Mouse (Mus musculus) midbrain, embryonic 12.5 days (tissue): ENCODE measurements around the gene Chchd6. TPM values are rescaled to one million over a fixed set of nuclear protein-coding genes. Genes with fewer than 3 reads are reported as not detected.

ENCODE experiments used
- ATAC-seq: fragments of 200-750 bp; cut with Nextera tagmentation; 2 replicates; pipeline ENCODE4 v1.8.0; 2017; ENCODE audit warnings: low read depth, moderate TSS enrichment, moderate library complexity; ENCODE audit not compliant: low FRiP score
- H3K27ac ChIP-seq: fragments of 300-500 bp; sonication (generic); replicated peaks from 2 replicates; pipeline ENCODE4 v1.5.1; 2016; ENCODE audit warnings: mild to moderate bottlenecking
- H3K27me3 ChIP-seq: fragments of 300-500 bp; sonication (generic); 2 replicates; pipeline ENCODE4 v1.6.1; 2016; ENCODE audit warnings: mild to moderate bottlenecking
- H3K36me3 ChIP-seq: fragments of 300-500 bp; sonication (generic); 2 replicates; pipeline ENCODE4 v1.6.1; 2016
- H3K4me1 ChIP-seq: fragments of 300-500 bp; sonication (generic); 2 replicates; pipeline ENCODE4 v1.6.1; 2016
- H3K4me2 ChIP-seq: fragments of 300-500 bp; sonication (generic); replicated peaks from 2 replicates; pipeline ENCODE4 v1.6.1; 2016; ENCODE audit warnings: mild to moderate bottlenecking, moderate library complexity
- H3K4me3 ChIP-seq: fragments of 300-500 bp; sonication (generic); 2 replicates; pipeline ENCODE4 v1.5.1; 2016; ENCODE audit warnings: mild to moderate bottlenecking
- H3K9ac ChIP-seq: fragments of 300-500 bp; sonication (generic); replicated peaks from 2 replicates; pipeline ENCODE4 v1.6.1; 2016; ENCODE audit warnings: mild to moderate bottlenecking, moderate library complexity
- H3K9me3 ChIP-seq: fragments of 300-500 bp; sonication (generic); 2 replicates; pipeline ENCODE4 v1.6.1; 2016; ENCODE audit warnings: mild to moderate bottlenecking
- WGBS: fragments of 180-500 bp; shearing (Covaris S2); methylation state at CpG from one replicate; pipeline ENCODE4 v1.1.7; 2016; 5-methylcytosine and 5-hydroxymethylcytosine counted together
- polyA plus RNA-seq: library from polyadenylated mRNA; unstranded; fragments of >200 nt; fragmentation: Nextera tagmentation; extraction: Ambion mirVana; gene quantifications from 2 replicates; pipeline ENCODE4 v1.2.1, GENCODE M21; 2016

The Chchd6 gene
- polyA plus RNA-seq, 1 experiment from 2014 or later = 92.9 TPM

DNA sequence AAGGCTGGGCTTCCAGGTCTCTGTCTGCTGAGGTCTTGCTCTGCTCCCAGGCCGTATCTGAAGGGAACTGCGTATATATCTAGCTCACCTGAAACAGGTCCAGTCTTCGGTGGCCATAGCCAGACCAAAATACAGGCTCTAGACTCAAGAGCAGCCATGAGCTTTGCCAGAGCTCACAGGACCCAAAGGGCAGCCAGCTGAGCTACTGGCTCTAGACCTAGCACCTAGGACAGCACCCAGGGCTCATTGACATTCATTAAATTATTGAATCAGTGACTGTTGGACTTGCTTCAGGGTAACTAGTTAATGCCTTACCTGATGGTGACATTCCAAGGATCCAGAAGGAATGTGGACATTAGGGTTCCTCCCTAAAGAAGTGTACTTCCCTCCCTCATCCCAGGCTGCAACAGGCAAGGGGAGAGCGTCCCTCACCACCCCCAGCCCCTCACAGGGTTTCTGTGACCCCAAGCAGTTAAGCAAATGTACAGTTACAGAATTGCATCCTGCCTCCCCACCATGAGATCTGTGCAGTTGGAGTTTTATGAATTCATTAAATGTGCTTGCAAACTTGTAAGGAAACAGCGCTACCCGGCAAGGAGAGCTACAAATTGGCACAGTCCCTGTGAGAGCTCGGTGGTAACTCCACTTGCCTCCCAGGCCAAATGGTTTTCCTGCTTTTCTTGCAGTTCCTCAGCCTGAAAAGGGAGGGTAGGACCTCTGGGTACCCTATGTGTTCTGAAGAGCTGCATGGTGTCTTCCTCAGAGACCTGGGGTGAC is 19.3 kb upstream of the Chchd6 start:
- Histone ChIP-seq H3K27ac (peak overlapping the region; percentile 92), H3K9me3 (no peaks in the 10 kb centered on the region), H3K27me3 (0 out of 2 replicates have a peak, but pooled peaks cover 3% of the 10 kb centered on the region), H3K36me3 (no peaks in the 10 kb centered on the region), H3K9ac (peak overlapping the region; percentile 11; the same call in 1 of the 2 replicates), H3K4me2 (no peak overlapping the region), H3K4me3 (no peak overlapping the region), H3K4me1 (peaks cover 31% of the 10 kb centered on the region)
- ATAC-seq = no peak
- 72% methylated on average over 7 of the region's 7 CpGs for WGBS

DNA sequence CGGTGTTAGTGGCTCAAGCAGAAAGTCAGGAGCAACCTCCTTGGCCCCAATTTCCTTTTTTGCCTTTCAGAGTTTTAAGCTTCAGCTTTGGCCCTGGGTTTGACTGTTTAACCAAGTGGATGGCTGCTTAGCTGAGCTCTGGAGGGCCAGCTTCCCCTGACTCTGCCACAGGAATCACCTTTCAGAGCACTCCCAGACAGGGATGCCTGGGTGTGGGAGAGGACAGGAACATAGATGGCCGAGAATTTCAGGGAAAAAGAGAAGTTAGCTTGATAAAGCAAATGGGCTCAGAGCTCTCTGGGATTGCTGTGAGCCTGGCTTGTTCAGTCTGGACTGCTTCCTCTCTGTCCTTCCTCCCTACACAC is 18.6 kb upstream of the Chchd6 start:
- Histone ChIP-seq H3K9me3 (no peaks in the 10 kb centered on the region), H3K4me1 (peaks cover 31% of the 10 kb centered on the region), H3K9ac (no peak overlapping the region), H3K27me3 (0 out of 2 replicates have a peak, but pooled peaks cover 3% of the 10 kb centered on the region), H3K27ac (peak overlapping the region; percentile 92), H3K4me3 (no peak overlapping the region), H3K36me3 (no peaks in the 10 kb centered on the region), H3K4me2 (no peak overlapping the region)
- peak; percentile 45 for ATAC-seq
- 11% methylated on average over 2 of the region's 2 CpGs for WGBS

GRCm38 (mm10) chr6:89613336-89614106 is 18.1 kb upstream of the Chchd6 start:
- Histone ChIP-seq H3K4me2 (no peak overlapping the region), H3K9ac (no peak overlapping the region), H3K9me3 (no peaks in the 10 kb centered on the region), H3K36me3 (no peaks in the 10 kb centered on the region), H3K27ac (peak overlapping the region; percentile 92), H3K27me3 (0 out of 2 replicates have a peak, but pooled peaks cover 3% of the 10 kb centered on the region), H3K4me1 (peaks cover 31% of the 10 kb centered on the region), H3K4me3 (no peak overlapping the region)
- ATAC-seq = peak; percentile 93
- 37% methylated on average over 15 of the region's 15 CpGs for WGBS

GRCm38 (mm10) chr6:89607999-89608398 is 12.5 kb upstream of the Chchd6 start:
- no peaks in the 10 kb centered on the region for H3K9me3 ChIP-seq
- H3K4me2 ChIP-seq = no peak overlapping the region
- H3K27me3 ChIP-seq = no peaks in the 10 kb centered on the region
- ATAC-seq = no peak
- WGBS = 62% methylated on average over 4 of the region's 4 CpGs
- no peak overlapping the region for H3K4me3 ChIP-seq
- no peak overlapping the region for H3K9ac ChIP-seq
- no peaks in the 10 kb centered on the region for H3K36me3 ChIP-seq
- H3K4me1 ChIP-seq = peaks cover 3% of the 10 kb centered on the region; the same call in 1 of the 2 replicates
- H3K27ac ChIP-seq = no peak overlapping the region

GRCm38 (mm10) chr6:89606096-89606495 is 10.6 kb upstream of the Chchd6 start:
- ATAC-seq = no peak
- 60% methylated on average over 3 of the region's 3 CpGs for WGBS
- no peaks in the 10 kb centered on the region for H3K36me3 ChIP-seq

GRCm38 (mm10) chr6:89596510-89596909 is 1.1 kb upstream of the Chchd6 start:
- Histone ChIP-seq H3K27me3 (no peaks in the 10 kb centered on the region), H3K27ac (no peak overlapping the region), H3K4me3 (no peak overlapping the region), H3K9ac (no peak overlapping the region), H3K4me2 (no peak overlapping the region), H3K4me1 (peaks cover 7% of the 10 kb centered on the region; the same call in 1 of the 2 replicates), H3K9me3 (no peaks in the 10 kb centered on the region), H3K36me3 (no peaks in the 10 kb centered on the region)
- WGBS = 94% methylated on average over 1 of the region's 1 CpGs
- no peak for ATAC-seq

More at GRCm38 (mm10) chr6:89606096-89606495, 10.6 kb upstream of the Chchd6 start:
- no peak overlapping the region for H3K9ac ChIP-seq
- no peak overlapping the region for H3K4me2 ChIP-seq
- H3K4me3 ChIP-seq = no peak overlapping the region
- no peak overlapping the region for H3K27ac ChIP-seq
- H3K9me3 ChIP-seq = no peaks in the 10 kb centered on the region
- no peaks in the 10 kb centered on the region for H3K27me3 ChIP-seq
- H3K4me1 ChIP-seq = no peaks in the 10 kb centered on the region

DNA sequence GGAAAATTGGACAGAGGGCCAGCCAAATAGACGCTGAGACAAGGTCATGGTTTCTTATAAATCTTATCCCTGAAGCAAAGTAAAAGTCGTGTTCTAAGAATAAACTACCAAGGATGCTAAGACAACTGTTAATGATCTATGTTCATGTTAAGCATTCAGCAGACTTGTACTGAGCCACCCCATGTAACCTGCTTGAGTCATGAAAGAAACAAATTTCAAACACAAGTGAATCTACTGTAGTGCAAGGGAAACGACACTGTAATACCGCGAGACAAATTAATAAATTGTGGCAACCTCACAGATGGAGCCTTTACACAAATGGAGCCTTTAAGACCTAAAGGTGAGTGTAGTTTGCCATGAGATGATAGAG is 310 bp upstream of the Chchd6 start:
- H3K4me3 ChIP-seq = no peak overlapping the region
- H3K9ac ChIP-seq = no peak overlapping the region
- 28% methylated on average over 5 of the region's 5 CpGs for WGBS
- no peaks in the 10 kb centered on the region for H3K27me3 ChIP-seq
- ATAC-seq = peak; percentile 39; the same call in 1 of the 2 replicates
- H3K4me2 ChIP-seq = peak overlapping the region; percentile 57
- peaks cover 7% of the 10 kb centered on the region; the same call in 1 of the 2 replicates for H3K4me1 ChIP-seq
- no peak overlapping the region for H3K27ac ChIP-seq
- H3K9me3 ChIP-seq = no peaks in the 10 kb centered on the region
- no peaks in the 10 kb centered on the region for H3K36me3 ChIP-seq

- 92% methylated on average over 3 of the region's 3 CpGs for WGBS
- no peak overlapping the region for H3K4me3 ChIP-seq
- no peak for ATAC-seq
- H3K27me3 ChIP-seq = no peaks in the 10 kb centered on the region
- no peak overlapping the region for H3K27ac ChIP-seq
- no peaks in the 10 kb centered on the region for H3K36me3 ChIP-seq
- H3K4me1 ChIP-seq = peaks cover 7% of the 10 kb centered on the region; the same call in 1 of the 2 replicates
- no peak overlapping the region for H3K9ac ChIP-seq
- H3K4me2 ChIP-seq = no peak overlapping the region
- no peaks in the 10 kb centered on the region for H3K9me3 ChIP-seq
These were observed 3.4 kb downstream of the Chchd6 start for GRCm38 (mm10) chr6:89592016-89592415.

DNA sequence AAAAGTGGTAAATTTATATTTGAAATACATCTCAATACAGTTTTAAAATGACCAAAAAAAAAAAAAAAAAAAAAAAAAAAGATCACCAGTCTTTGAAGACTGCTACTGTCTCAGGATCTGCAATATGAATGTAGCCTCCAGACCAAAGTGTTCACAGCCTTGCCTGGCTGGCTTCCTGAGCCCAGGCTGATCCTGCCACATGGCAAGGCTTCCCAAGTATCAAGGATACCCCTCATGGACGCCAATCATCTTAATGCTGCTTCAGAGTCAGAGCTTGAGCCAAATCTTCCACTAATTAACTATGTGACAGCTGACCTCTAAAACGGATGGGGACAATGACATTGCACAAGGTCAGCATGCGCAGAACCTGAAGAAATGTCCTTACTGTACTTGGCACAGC is 3.9 kb downstream of the Chchd6 start:
- no peak overlapping the region for H3K4me2 ChIP-seq
- peaks cover 7% of the 10 kb centered on the region; the same call in 1 of the 2 replicates for H3K4me1 ChIP-seq
- no peaks in the 10 kb centered on the region for H3K27me3 ChIP-seq
- H3K36me3 ChIP-seq = no peaks in the 10 kb centered on the region
- H3K27ac ChIP-seq = no peak overlapping the region
- no peak overlapping the region for H3K9ac ChIP-seq
- H3K9me3 ChIP-seq = no peaks in the 10 kb centered on the region
- ATAC-seq = no peak
- WGBS = 87% methylated on average over 3 of the region's 3 CpGs
- H3K4me3 ChIP-seq = no peak overlapping the region

GRCm38 (mm10) chr6:89585696-89586095 is 9.8 kb downstream of the Chchd6 start:
- Histone ChIP-seq H3K27ac (peak overlapping the region; percentile 56), H3K9ac (no peak overlapping the region), H3K36me3 (no peaks in the 10 kb centered on the region), H3K4me2 (no peak overlapping the region), H3K27me3 (no peaks in the 10 kb centered on the region), H3K4me1 (peaks cover 19% of the 10 kb centered on the region), H3K9me3 (no peaks in the 10 kb centered on the region), H3K4me3 (no peak overlapping the region)
- ATAC-seq = 0 out of 2 replicates have a peak, but pooled peaks have one; percentile 9

- no peak overlapping the region for H3K4me3 ChIP-seq
- no peaks in the 10 kb centered on the region for H3K27me3 ChIP-seq
- H3K36me3 ChIP-seq = no peaks in the 10 kb centered on the region
- WGBS = 11% methylated on average over 5 of the region's 5 CpGs
- H3K9ac ChIP-seq = 0 out of 2 replicates have a peak overlapping the region, but pooled peaks have one; percentile 2
- peak overlapping the region; percentile 7; the same call in 1 of the 2 replicates for H3K27ac ChIP-seq
- H3K4me1 ChIP-seq = peaks cover 19% of the 10 kb centered on the region
- no peaks in the 10 kb centered on the region for H3K9me3 ChIP-seq
- no peak overlapping the region for H3K4me2 ChIP-seq
- peak; percentile 83; the same call in 1 of the 2 replicates for ATAC-seq
These were observed 10.6 kb downstream of the Chchd6 start for GRCm38 (mm10) chr6:89584634-89585409.
